17 mouse cellular contexts compared by ENCODE assay signal in the genomic region with DNA sequence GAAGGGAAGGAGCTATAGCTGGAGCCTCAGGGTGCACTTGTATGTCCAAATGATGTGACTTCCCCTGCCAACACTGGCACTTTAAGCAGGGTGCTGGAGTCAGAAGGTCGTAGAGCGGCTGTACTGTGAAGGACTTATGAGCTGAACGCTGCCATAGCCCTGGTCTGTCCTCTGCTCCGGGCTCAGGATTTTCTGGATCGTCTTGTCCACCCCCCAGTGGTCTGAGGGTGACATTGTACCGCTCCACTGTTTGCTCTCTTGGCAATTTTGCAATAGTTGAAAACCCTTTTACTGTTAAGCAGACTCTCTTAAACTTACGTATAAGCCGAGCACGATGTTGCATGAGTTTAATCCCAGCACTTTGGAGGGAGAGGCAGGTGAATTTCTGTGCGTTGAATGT. TPM values are rescaled to one million over a fixed set of nuclear protein-coding genes. Genes with fewer than 3 reads are reported as not detected.
DNase-seq lines count a peak whose midpoint lies in the region; ATAC-seq and TF ChIP-seq lines count a peak whose summit lies in the region.
"Had no signal": no experiment of that assay in that cellular context is flagged by ENCODE, and none has a peak within 500 bp of the region (broad histone marks: within the 10 kb centered on the region; RNA-seq: fewer than 3 reads in every experiment).

No protein-coding gene starts in this region.

- H3K9me3 ChIP-seq in heart, embryonic 12.5 days (replicated peaks), result no peaks in the 10 kb centered on the region
- no peaks in the 10 kb centered on the region for H3K9me3 ChIP-seq in lung, postnatal 0 days (ENCODE audit: low read length)
- H3K9me3 ChIP-seq: embryonic facial prominence, embryonic 12.5 days; forebrain, embryonic 15.5 days; limb, embryonic 12.5 days had no signal

- no peak for DNase-seq in heart, postnatal 36 days
- no peak for DNase-seq in left cerebral cortex, adult 2 months (ENCODE audit: extremely low spot score in 1 of 2, low spot score in 2 of 2)
- DNase-seq in left cerebral cortex, adult 11 months (ENCODE audit: low spot score), result no peak
- no peak for DNase-seq in Patski (ENCODE audit: low read depth, low spot score)
- peak; percentile 86 for DNase-seq in lung, postnatal 0 days (ENCODE audit: low spot score)
- DNase-seq in cerebellum, adult 9-10 months, result no peak
- no peak for DNase-seq in spleen, adult 18-20 months
- DNase-seq: cerebellum, adult 11 months; gastrocnemius, postnatal 25 days; layer of hippocampus, adult 9-11 months; right cerebral cortex, adult 18-20 months; thymus, postnatal 4 days had no signal

- 0 out of 2 replicates have a peak overlapping the region, but pooled peaks have one; percentile 6 for H3K27ac ChIP-seq in heart, embryonic 12.5 days (ENCODE audit: poor library complexity, severe bottlenecking)
- H3K27ac ChIP-seq in left cerebral cortex, adult 2 months, result no peak overlapping the region
- no peak overlapping the region; the same call in 1 of the 2 replicates for H3K27ac ChIP-seq in lung, postnatal 0 days (ENCODE audit: low read length)
- H3K27ac ChIP-seq: embryonic facial prominence, embryonic 12.5 days; forebrain, embryonic 15.5 days; limb, embryonic 12.5 days had no signal

- 67% methylated on average over 10 of the region's 10 CpGs for WGBS in heart, embryonic 12.5 days
- WGBS in lung, postnatal 0 days, result 46% methylated on average over 10 of the region's 10 CpGs

- intact Hi-C loops in heart, postnatal 36 days (cut with DNase I), result no loop called here
- intact Hi-C loops in left cerebral cortex, adult 2 months (cut with DNase I), result no loop called here

- CTCF ChIA-PET in Patski (lab: Charles Lee), result no interaction called here

- in situ Hi-C loops in Patski (cut with MboI; ENCODE audit: low pct_unique_long_range_greater_than_20kb), result no loop called here

- H3K9ac ChIP-seq in heart, embryonic 12.5 days, result 0 out of 2 replicates have a peak overlapping the region, but pooled peaks have one; percentile 30
- H3K9ac ChIP-seq in lung, postnatal 0 days (replicated peaks; ENCODE audit: low read depth), result no peak overlapping the region
- H3K9ac ChIP-seq: embryonic facial prominence, embryonic 12.5 days; forebrain, embryonic 15.5 days; limb, embryonic 12.5 days had no signal

- POLR2A ChIA-PET in Patski (lab: Charles Lee), result no interaction called here

- H3K4me2 ChIP-seq in heart, embryonic 12.5 days, result no peak overlapping the region
- H3K4me2 ChIP-seq in lung, postnatal 0 days (replicated peaks; ENCODE audit: low read depth, low read length), result no peak overlapping the region
- H3K4me2 ChIP-seq: embryonic facial prominence, embryonic 12.5 days; forebrain, embryonic 15.5 days; limb, embryonic 12.5 days had no signal

- TF ChIP-seq EP300 in lung, postnatal 0 days (IDR thresholded peaks at IDR 0.05), result no peak

- TF ChIP-seq CTCF in left cerebral cortex, adult 2 months (IDR thresholded peaks at IDR 0.05), result peak; percentile 8
- peak; percentile 30 for TF ChIP-seq CTCF in Patski (IDR thresholded peaks at IDR 0.05)
- peak; percentile 60 for TF ChIP-seq CTCF in lung, postnatal 0 days (IDR thresholded peaks at IDR 0.05)

- ATAC-seq in heart, embryonic 12.5 days (ENCODE audit: insufficient number of reproducible peaks, low FRiP score), result no peak
- no peak for ATAC-seq in Patski
- peak; percentile 60 for ATAC-seq in lung, postnatal 0 days
- ATAC-seq: forebrain, embryonic 15.5 days had no signal

- no peaks in the 10 kb centered on the region for H3K27me3 ChIP-seq in heart, embryonic 12.5 days (replicated peaks)
- no peaks in the 10 kb centered on the region for H3K27me3 ChIP-seq in Patski
- no peaks in the 10 kb centered on the region for H3K27me3 ChIP-seq in lung, postnatal 0 days (replicated peaks; ENCODE audit: insufficient read depth, low read length)
- H3K27me3 ChIP-seq: CH12.LX; embryonic facial prominence, embryonic 12.5 days; forebrain, embryonic 15.5 days; limb, embryonic 12.5 days had no signal

- peaks cover 43% of the 10 kb centered on the region for H3K36me3 ChIP-seq in heart, embryonic 12.5 days
- peaks cover 7% of the 10 kb centered on the region; the same call in 1 of the 2 replicates for H3K36me3 ChIP-seq in lung, postnatal 0 days (ENCODE audit: insufficient read depth, low read length)

- H3K4me3 ChIP-seq in heart, embryonic 12.5 days, result no peak overlapping the region
- H3K4me3 ChIP-seq in left cerebral cortex, adult 2 months, result no peak overlapping the region
- no peak overlapping the region for H3K4me3 ChIP-seq in lung, postnatal 0 days (ENCODE audit: low read depth, low read length)
- H3K4me3 ChIP-seq: embryonic facial prominence, embryonic 12.5 days; forebrain, embryonic 15.5 days; limb, embryonic 12.5 days had no signal

- H3K4me1 ChIP-seq in heart, embryonic 12.5 days (replicated peaks), result peaks cover 23% of the 10 kb centered on the region
- H3K4me1 ChIP-seq in lung, postnatal 0 days (ENCODE audit: insufficient read depth, low read depth, low read length), result no peaks in the 10 kb centered on the region

RNA-seq across cellular contexts. Expression of a gene that starts 1.5 kb away (rescaled TPM):
- polyA plus RNA-seq in heart, embryonic 12.5 days (2016; fragmentation: Nextera tagmentation; extraction: Ambion mirVana), result 234 and 237 TPM in 2 replicates
- total RNA-seq in heart, postnatal 36 days (2021), result 100 to 1,000 TPM; 110 to 120 TPM
- total RNA-seq in left cerebral cortex, adult 2 months (2021), result 10 to 100 TPM; 81.8 to 96.6 TPM
- 201 TPM for polyA plus RNA-seq in Patski (2021)
- polyA plus RNA-seq in lung, postnatal 0 days (2015; fragmentation: Nextera tagmentation; extraction: Ambion mirVana), result 167 and 168 TPM in 2 replicates

RNA-seq across cellular contexts. Expression of a gene that starts 10.2 kb away (rescaled TPM):
- 40.9 and 42.0 TPM in 2 replicates for polyA plus RNA-seq in heart, embryonic 12.5 days (2016; fragmentation: Nextera tagmentation; extraction: Ambion mirVana)
- total RNA-seq in heart, postnatal 36 days (2021), result 10 to 100 TPM; 21.3 to 23.5 TPM
- total RNA-seq in left cerebral cortex, adult 2 months (2021), result 10 to 100 TPM; 42.6 to 49.4 TPM
- 46.0 TPM for polyA plus RNA-seq in Patski (2021)
- 43.5 and 45.3 TPM in 2 replicates for polyA plus RNA-seq in lung, postnatal 0 days (2015; fragmentation: Nextera tagmentation; extraction: Ambion mirVana)

RNA-seq across cellular contexts. Expression of a gene that starts 10.4 kb away (rescaled TPM):
- polyA plus RNA-seq in heart, embryonic 12.5 days (2016; fragmentation: Nextera tagmentation; extraction: Ambion mirVana), result 0.60 and 0.93 TPM in 2 replicates
- 1 to 10 TPM in 1 of 2 experiments, under 1 TPM in 1; 0.78 to 1.7 TPM for total RNA-seq in heart, postnatal 36 days (2021)
- 10 to 100 TPM; 12.9 to 13.6 TPM for total RNA-seq in left cerebral cortex, adult 2 months (2021)
- polyA plus RNA-seq in Patski (2021), result 4.6 TPM
- 1.2 and 1.3 TPM in 2 replicates for polyA plus RNA-seq in lung, postnatal 0 days (2015; fragmentation: Nextera tagmentation; extraction: Ambion mirVana)

RNA-seq across cellular contexts. Expression of a gene that starts 18.5 kb away (rescaled TPM):
- 29.0 and 29.1 TPM in 2 replicates for polyA plus RNA-seq in heart, embryonic 12.5 days (2016; fragmentation: Nextera tagmentation; extraction: Ambion mirVana)
- 10 to 100 TPM; 24.2 to 25.0 TPM for total RNA-seq in heart, postnatal 36 days (2021)
- 10 to 100 TPM; 64.3 to 68.0 TPM for total RNA-seq in left cerebral cortex, adult 2 months (2021)
- polyA plus RNA-seq in Patski (2021), result 43.4 TPM
- 12.7 and 13.9 TPM in 2 replicates for polyA plus RNA-seq in lung, postnatal 0 days (2015; fragmentation: Nextera tagmentation; extraction: Ambion mirVana)

RNA-seq across cellular contexts. Expression of a gene that starts 21.4 kb away (rescaled TPM):
- polyA plus RNA-seq in heart, embryonic 12.5 days (2016; fragmentation: Nextera tagmentation; extraction: Ambion mirVana), result 32.8 and 33.6 TPM in 2 replicates
- 10 to 100 TPM; 27.2 to 28.4 TPM for total RNA-seq in heart, postnatal 36 days (2021)
- total RNA-seq in left cerebral cortex, adult 2 months (2021), result 10 to 100 TPM; 54.2 to 58.0 TPM
- 33.4 TPM for polyA plus RNA-seq in Patski (2021)
- 16.9 and 17.9 TPM in 2 replicates for polyA plus RNA-seq in lung, postnatal 0 days (2015; fragmentation: Nextera tagmentation; extraction: Ambion mirVana)

Comparison
In these comparisons a context has a peak if more than half of its experiments do, and no peak if none do; other contexts are left out.
1. CTCF ChIP-seq: peak in every context shown above with its lines; median percentile 60 in lung, postnatal 0 days; 30 in Patski; 8 in left cerebral cortex, adult 2 months.